Mouse (Mus musculus): ENCODE results near the gene Grk6.

The Grk6 gene

GRCm38 (mm10) chr13:55484520-55485088 is 39.7 kb downstream of the Grk6 start:
- no peak for DNase-seq (ENCODE audit: low read depth, low spot score)

GRCm38 (mm10) chr13:55486029-55486794 is 41.3 kb downstream of the Grk6 start:
- DNase-seq (ENCODE audit: low read depth, low spot score) = no peak

GRCm38 (mm10) chr13:55486916-55487577 is 42.2 kb downstream of the Grk6 start:
- DNase-seq (ENCODE audit: low read depth, low spot score) = no peak

- DNase-seq (ENCODE audit: low read depth, low spot score) = no peak
These were observed 43.0 kb downstream of the Grk6 start, which contains the start of gene Dbn1 for GRCm38 (mm10) chr13:55487578-55488498. Gene Dbn1 (minus strand): TSS chr13:55488111.

- no peak for DNase-seq (ENCODE audit: low read depth, low spot score)
These were observed 49.4 kb downstream of the Grk6 start for GRCm38 (mm10) chr13:55494257-55494656.

GRCm38 (mm10) chr13:55494883-55495621 is 50.2 kb downstream of the Grk6 start:
- no peak for DNase-seq (ENCODE audit: low read depth, low spot score)

- DNase-seq (ENCODE audit: low read depth, low spot score) = no peak
These were observed 50.8 kb downstream of the Grk6 start for GRCm38 (mm10) chr13:55495702-55496101.

GRCm38 (mm10) chr13:55496661-55497060 is 51.8 kb downstream of the Grk6 start:
- no peak for DNase-seq (ENCODE audit: low read depth, low spot score)

- no peak for DNase-seq (ENCODE audit: low read depth, low spot score)
These were observed 54.0 kb downstream of the Grk6 start for GRCm38 (mm10) chr13:55498906-55499305.

- no peak for DNase-seq (ENCODE audit: low read depth, low spot score)
These were observed 55.7 kb downstream of the Grk6 start for GRCm38 (mm10) chr13:55500575-55500974.

DNA sequence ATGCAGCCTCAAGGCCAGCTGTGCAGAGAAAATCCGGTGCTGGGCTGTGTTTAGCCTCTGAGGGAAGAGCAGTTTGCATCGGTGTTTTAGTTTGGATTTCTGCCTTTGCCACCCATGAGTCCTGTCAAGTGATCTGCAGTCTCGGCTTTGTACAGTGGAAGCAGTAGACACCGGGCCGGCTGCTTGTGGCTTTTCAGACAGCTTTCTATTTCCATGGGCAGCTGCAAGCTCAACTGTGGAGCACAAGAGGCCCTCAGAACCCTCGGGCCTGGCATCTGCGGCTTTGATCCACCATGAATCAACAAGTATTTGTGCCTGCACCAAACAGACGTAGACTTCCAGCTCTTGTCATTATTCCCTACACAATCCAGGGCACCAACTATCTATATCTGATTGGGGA is 57.5 kb downstream of the Grk6 start:
- DNase-seq (ENCODE audit: low read depth, low spot score) = no peak

GRCm38 (mm10) chr13:55504390-55504789 is 59.5 kb downstream of the Grk6 start:
- DNase-seq (ENCODE audit: low read depth, low spot score) = no peak

- no peak for DNase-seq (ENCODE audit: low read depth, low spot score)
These were observed 60.9 kb downstream of the Grk6 start for GRCm38 (mm10) chr13:55505810-55506209.

DNA sequence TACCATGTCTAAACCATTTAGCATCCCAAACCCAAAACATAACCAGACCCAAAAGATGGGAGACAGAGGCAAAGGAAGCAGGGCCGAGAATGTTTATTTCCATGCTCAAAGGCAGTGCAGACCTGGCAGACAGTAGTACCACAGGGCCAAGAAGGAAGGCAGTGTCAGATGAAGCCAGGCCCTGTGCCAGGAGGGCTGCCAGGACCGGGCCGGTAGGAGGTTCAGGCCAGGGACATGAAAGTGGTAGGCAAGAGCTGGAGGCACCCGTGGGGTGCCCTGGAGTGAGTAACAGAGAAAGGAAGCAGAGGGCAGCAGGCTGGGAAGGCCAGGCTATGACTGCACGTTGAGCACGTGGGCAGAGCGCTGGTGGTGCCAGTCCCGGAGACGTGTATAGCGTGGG is 61.8 kb downstream of the Grk6 start:
- no peak for DNase-seq (ENCODE audit: low read depth, low spot score)

GRCm38 (mm10) chr13:55507877-55508276 is 63.0 kb downstream of the Grk6 start:
- DNase-seq (ENCODE audit: low read depth, low spot score) = no peak

DNA sequence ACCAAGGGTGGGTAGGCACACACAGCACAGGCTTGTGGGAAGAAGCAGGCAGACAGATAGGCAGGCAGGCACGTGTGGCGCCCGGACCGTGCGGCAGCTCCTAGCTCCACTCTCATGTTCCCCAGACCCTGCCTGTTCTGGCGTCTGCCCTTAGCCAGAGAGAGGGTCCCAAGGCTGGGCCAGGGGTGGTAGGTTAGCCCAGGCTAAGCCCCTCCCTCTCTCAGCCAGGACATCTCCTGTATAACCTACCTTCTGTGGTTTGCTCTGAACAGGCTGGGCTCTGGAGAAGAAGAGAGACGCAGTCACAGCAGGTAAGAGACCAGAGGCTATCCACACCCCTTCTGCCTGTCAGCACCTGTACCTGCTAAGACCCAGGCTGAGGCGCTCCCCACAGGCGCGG is 63.7 kb downstream of the Grk6 start:
- DNase-seq (ENCODE audit: low read depth, low spot score) = no peak

- DNase-seq (ENCODE audit: low read depth, low spot score) = no peak
These were observed 65.4 kb downstream of the Grk6 start for GRCm38 (mm10) chr13:55510332-55510667.

Data from brain, embryonic 18.5 days (tissue).